In genomic region chr2:35840956-35841816, GRCm38 (mm10) we compare ENCODE assay signal across 8 mouse cellular contexts.
A peak's percentile ranks its signal among the peaks of the same experiment; 100 is the strongest.
DNase-seq lines count a peak whose midpoint lies in the region; ATAC-seq and TF ChIP-seq lines count a peak whose summit lies in the region.

No protein-coding gene starts in this region.

- no peak overlapping the region for H3K9ac ChIP-seq in lung, embryonic 16.5 days (ENCODE audit: low read length)

- WGBS in lung, embryonic 16.5 days, result 20% methylated on average over 14 of the region's 14 CpGs
- 12% methylated on average over 14 of the region's 14 CpGs for WGBS in thymus, adult 2 months
- WGBS in midbrain, embryonic 10.5 days, result 16% methylated on average over 14 of the region's 14 CpGs

- H3K4me1 ChIP-seq in lung, embryonic 16.5 days (replicated peaks; ENCODE audit: control insufficient read depth, insufficient read depth, low read length), result no peaks in the 10 kb centered on the region
- peaks cover 50% of the 10 kb centered on the region for H3K4me1 ChIP-seq in thymus, adult 2 months (replicated peaks; ENCODE audit: control insufficient read depth, insufficient read depth, low read length)
- H3K4me1 ChIP-seq in midbrain, embryonic 10.5 days, result peaks cover 48% of the 10 kb centered on the region

- intact Hi-C loops in left cerebral cortex, postnatal 25 days (cut with DNase I), result no loop called here

- no peak for TF ChIP-seq POLR2A in thymus, adult 2 months (IDR thresholded peaks at IDR 0.05; ENCODE audit: control insufficient read depth, extremely low read depth, insufficient read depth, low read length, poor library complexity)

- 0 out of 2 replicates have a peak, but pooled peaks cover 5% of the 10 kb centered on the region for H3K9me3 ChIP-seq in lung, embryonic 16.5 days (ENCODE audit: control insufficient read depth, low read length)
- peaks cover 15% of the 10 kb centered on the region for H3K9me3 ChIP-seq in midbrain, embryonic 10.5 days (replicated peaks)

- DNase-seq in gastrocnemius, postnatal 10 days, result peak; percentile 29
- DNase-seq in gastrocnemius, adult 18-20 months (ENCODE audit: low spot score), result no peak
- peak; percentile 39 to 49 for DNase-seq in adrenal gland, postnatal 36 days
- peak; percentile 58 to 79 for DNase-seq in kidney, adult 8-10 months
- peak; percentile 61 for DNase-seq in thymus, adult 2 months
- no peak for DNase-seq in left cerebral cortex, postnatal 25 days (ENCODE audit: low spot score in 2 of 2)
- DNase-seq in midbrain, embryonic 10.5 days (ENCODE audit: low spot score), result no peak

- TF ChIP-seq CTCF in thymus, adult 2 months (IDR thresholded peaks at IDR 0.05; ENCODE audit: borderline replicate concordance, control insufficient read depth, extremely low read depth, insufficient read depth, low read length, poor library complexity), result no peak

- no peak overlapping the region for H3K4me3 ChIP-seq in lung, embryonic 16.5 days (ENCODE audit: low read length)
- H3K4me3 ChIP-seq in thymus, adult 2 months (ENCODE audit: control insufficient read depth, insufficient read depth, low read length), result peak overlapping the region; percentile 3; the same call in 1 of the 2 replicates
- no peak overlapping the region for H3K4me3 ChIP-seq in midbrain, embryonic 10.5 days

- H3K4me2 ChIP-seq in lung, embryonic 16.5 days (ENCODE audit: low read depth, low read length), result peak overlapping the region; percentile 0; the same call in 1 of the 2 replicates

- H3K27ac ChIP-seq in lung, embryonic 16.5 days (ENCODE audit: low read length), result peak overlapping the region; percentile 45
- H3K27ac ChIP-seq in thymus, adult 2 months (ENCODE audit: control insufficient read depth, insufficient read depth, low read length), result peak overlapping the region; percentile 87
- no peak overlapping the region for H3K27ac ChIP-seq in midbrain, embryonic 10.5 days (replicated peaks)

- ATAC-seq in lung, embryonic 16.5 days (ENCODE audit: low read depth), result peak; percentile 70

- no peaks in the 10 kb centered on the region for H3K27me3 ChIP-seq in lung, embryonic 16.5 days (ENCODE audit: control insufficient read depth, insufficient read depth, low read depth, low read length)
- no peaks in the 10 kb centered on the region for H3K27me3 ChIP-seq in thymus, adult 2 months (ENCODE audit: control insufficient read depth, insufficient read depth, low read length)
- peaks cover 39% of the 10 kb centered on the region for H3K27me3 ChIP-seq in midbrain, embryonic 10.5 days (ENCODE audit: low read depth, poor library complexity, severe bottlenecking)

- no peaks in the 10 kb centered on the region for H3K36me3 ChIP-seq in lung, embryonic 16.5 days (ENCODE audit: control insufficient read depth, insufficient read depth, low read length)
- no peaks in the 10 kb centered on the region for H3K36me3 ChIP-seq in thymus, adult 2 months (ENCODE audit: control insufficient read depth, insufficient read depth, low read length)
- H3K36me3 ChIP-seq in midbrain, embryonic 10.5 days, result no peaks in the 10 kb centered on the region

Comparison
In these comparisons a context has a peak if more than half of its experiments do, and no peak if none do; other contexts are left out.
1. DNase-seq: peak in gastrocnemius, postnatal 10 days (single experiment), adrenal gland, postnatal 36 days (2 of 2), kidney, adult 8-10 months (2 of 2) and thymus, adult 2 months (single experiment); none in gastrocnemius, adult 18-20 months (single experiment), left cerebral cortex, postnatal 25 days (0 of 2) and midbrain, embryonic 10.5 days (single experiment).